Mouse (Mus musculus): Measurements from ENCODE around the gene Zfp592. TPM values are rescaled to one million over a fixed set of nuclear protein-coding genes. Genes with fewer than 3 reads are reported as not detected.

Zfp592 gene
- total and polyA plus RNA-seq, 3 experiments, result 12.9 to 33.0 TPM; not detected in 1

DNA sequence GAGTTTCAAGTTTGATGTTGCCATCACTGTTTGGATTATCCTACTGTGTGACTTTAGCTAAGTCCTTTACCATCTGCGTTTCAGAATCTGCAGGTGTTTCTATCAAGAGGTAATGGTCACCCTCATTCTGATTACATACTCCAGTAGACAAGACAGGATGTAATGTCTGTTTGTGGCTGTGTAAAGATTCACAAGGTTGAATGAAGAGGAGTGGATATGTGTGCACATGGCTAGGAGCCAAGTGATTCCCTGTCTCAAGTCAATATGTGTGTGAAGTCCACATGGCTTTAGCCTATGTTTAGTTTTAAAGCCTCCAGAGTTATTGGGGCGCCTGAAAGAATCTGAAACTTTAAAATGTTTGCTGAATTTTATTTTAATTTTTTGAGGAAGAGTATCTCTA is 6.1 kb downstream of the Zfp592 start (continued):
- TF ChIP-seq TBP (IDR thresholded peaks at IDR 0.05; ENCODE audit: low read depth, low read length) (no peak), JUND (IDR thresholded peaks at IDR 0.05; ENCODE audit: low read depth, low read length) (no peak)

DNA sequence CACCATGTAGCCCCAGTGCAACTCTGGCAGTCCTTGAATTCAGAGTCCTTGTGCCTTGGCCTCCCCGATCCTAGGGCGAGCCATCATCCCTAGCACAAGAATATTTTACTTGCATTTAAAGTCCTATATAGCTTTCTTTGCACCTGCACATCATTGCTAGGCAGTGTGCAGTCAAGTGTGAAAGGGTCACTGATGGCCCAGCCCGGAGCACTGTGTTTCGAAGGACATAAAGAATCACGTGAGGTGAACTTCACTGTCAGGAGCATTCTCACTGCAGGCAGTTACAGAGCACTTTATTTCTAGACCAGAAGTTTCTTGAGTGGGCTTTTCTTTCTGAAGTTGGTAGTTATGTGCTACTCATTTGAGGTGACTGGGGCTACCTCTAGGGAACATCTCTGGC is 8.4 kb downstream of the Zfp592 start:
- H3K4me1 ChIP-seq (ENCODE audit: control insufficient read depth in 1 of 2, insufficient read depth in 2 of 2, low read length in 2 of 2), result peaks cover 21 to 28% of the 10 kb centered on the region in 2 experiments
- H3K79me2 ChIP-seq (ENCODE audit: control insufficient read depth, insufficient read depth, low read length, poor library complexity), result peaks cover 61% of the 10 kb centered on the region
- H3K9me3 ChIP-seq (replicated peaks; ENCODE audit: insufficient read depth, low read length), result no peaks in the 10 kb centered on the region
- TF ChIP-seq UBTF (IDR thresholded peaks at IDR 0.05; ENCODE audit: borderline replicate concordance, insufficient read depth, low read depth, low read length) (no peak), ZC3H11A (IDR thresholded peaks at IDR 0.05; ENCODE audit: low read depth, low read length) (no peak), BHLHE40 (IDR thresholded peaks at IDR 0.05; ENCODE audit: borderline replicate concordance, low read depth, low read length) (no peak), MXI1 (IDR thresholded peaks at IDR 0.05; ENCODE audit: low read depth, low read length) (no peak), USF2 (IDR thresholded peaks at IDR 0.05; ENCODE audit: borderline replicate concordance in 1 of 2, insufficient read depth in 1 of 2, low read depth in 1 of 2, low read length in 2 of 2) (no peak), POLR2A (IDR thresholded peaks at IDR 0.05; ENCODE audit: control insufficient read depth in 1 of 2, insufficient read depth in 1 of 2, low read depth in 1 of 2, low read length in 2 of 2, poor library complexity in 1 of 2) (no peak), MAZ (IDR thresholded peaks at IDR 0.05; ENCODE audit: low read depth, low read length) (no peak), SIN3A (IDR thresholded peaks at IDR 0.05; ENCODE audit: low read length) (no peak), E2F4 (IDR thresholded peaks at IDR 0.05; ENCODE audit: borderline replicate concordance, low read depth, low read length) (no peak), TBP (IDR thresholded peaks at IDR 0.05; ENCODE audit: low read depth, low read length) (no peak), MEF2A (IDR thresholded peaks at IDR 0.05; ENCODE audit: extremely low read depth, insufficient replicate concordance, low read depth, low read length, poor library complexity, severe bottlenecking) (no peak), SMC3 (IDR thresholded peaks at IDR 0.05; ENCODE audit: low read depth, low read length) (no peak)
- peaks cover 6 to 32% of the 10 kb centered on the region in 2 experiments for H3K36me3 ChIP-seq (ENCODE audit: control insufficient read depth in 1 of 2, insufficient read depth in 2 of 2, low read length in 2 of 2)
- no peak overlapping the region for H3K9ac ChIP-seq (ENCODE audit: control insufficient read depth, low read depth, low read length, poor library complexity, severe bottlenecking)
- H3K27ac ChIP-seq (ENCODE audit: control insufficient read depth, low read depth, low read length), result no peak overlapping the region
- no peak for DNase-seq (ENCODE audit: low read depth, low spot score)
- H3K27me3 ChIP-seq (ENCODE audit: control insufficient read depth in 1 of 2, insufficient read depth in 2 of 2, low read length in 2 of 2), result no peaks in the 10 kb centered on the region
- no peak overlapping the region for H3K4me3 ChIP-seq (ENCODE audit: control insufficient read depth in 1 of 2, insufficient read depth in 1 of 2, low read depth in 2 of 2, low read length in 2 of 2)

DNA sequence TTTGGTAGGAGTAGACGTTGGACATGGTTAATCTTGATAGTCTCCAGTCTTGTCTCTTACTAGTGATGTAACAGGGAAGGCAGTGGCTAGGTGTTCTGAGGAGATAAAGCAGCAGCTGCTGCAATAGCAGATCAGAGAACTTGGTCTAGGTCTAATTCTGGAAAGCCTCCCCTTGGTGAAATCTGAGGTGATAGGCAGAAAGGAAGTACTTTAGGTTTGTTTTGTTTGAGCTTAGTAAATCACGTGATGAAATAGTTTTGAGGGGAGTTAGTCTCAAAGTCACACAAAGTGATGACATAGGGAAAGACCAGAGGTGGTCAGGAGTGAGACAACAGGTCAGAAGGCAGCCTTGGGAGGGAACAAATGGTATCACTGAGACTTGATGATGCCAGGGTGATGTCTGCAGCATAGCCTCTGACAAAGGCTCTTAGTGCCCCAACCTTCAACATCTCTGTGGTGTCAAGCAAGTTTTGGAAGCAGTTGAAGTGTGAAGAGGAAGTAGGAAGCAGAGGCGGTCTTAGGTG is 11.1 kb downstream of the Zfp592 start:
- H3K4me1 ChIP-seq (ENCODE audit: control insufficient read depth in 1 of 2, insufficient read depth in 2 of 2, low read length in 2 of 2), result peaks cover 11 to 12% of the 10 kb centered on the region in 2 experiments
- TF ChIP-seq TCF12 (IDR thresholded peaks at IDR 0.05; ENCODE audit: low read depth, low read length) (peak; percentile 86), NRF1 (IDR thresholded peaks at IDR 0.05; ENCODE audit: insufficient read depth, low read depth, low read length, poor library complexity, severe bottlenecking) (no peak), SIN3A (IDR thresholded peaks at IDR 0.05; ENCODE audit: low read length) (peak; percentile 79), MAFK (IDR thresholded peaks at IDR 0.05; ENCODE audit: borderline replicate concordance, low read depth, low read length) (peak; percentile 14; the same call in 1 of the 2 replicates), MXI1 (IDR thresholded peaks at IDR 0.05; ENCODE audit: low read depth, low read length) (peak; percentile 63; the same call in 1 of the 2 replicates), POLR2AphosphoS2 (IDR thresholded peaks at IDR 0.05; ENCODE audit: low read length) (no peak), RCOR1 (IDR thresholded peaks at IDR 0.05; ENCODE audit: low read depth, low read length) (peak; percentile 94), SMC3 (IDR thresholded peaks at IDR 0.05; ENCODE audit: low read depth, low read length) (no peak), NELFE (IDR thresholded peaks at IDR 0.05; ENCODE audit: low read depth, low read length) (no peak), MYC (IDR thresholded peaks at IDR 0.05; ENCODE audit: low read depth, low read length) (no peak), ZKSCAN1 (IDR thresholded peaks at IDR 0.05; ENCODE audit: low read depth, low read length) (no peak), E2F4 (IDR thresholded peaks at IDR 0.05; ENCODE audit: borderline replicate concordance, low read depth, low read length) (no peak), BHLHE40 (IDR thresholded peaks at IDR 0.05; ENCODE audit: borderline replicate concordance, low read depth, low read length) (peak; percentile 82), GABPA (IDR thresholded peaks at IDR 0.05; ENCODE audit: low read depth, low read length) (no peak), KAT2A (conservative IDR thresholded peaks at IDR 0.05; ENCODE audit: low read depth, low read length) (no peak), MAX (IDR thresholded peaks at IDR 0.05; ENCODE audit: low read length) (0 out of 2 replicates have a peak, but pooled peaks have one; percentile 36), POLR2A (IDR thresholded peaks at IDR 0.05; ENCODE audit: control insufficient read depth in 1 of 2, insufficient read depth in 1 of 2, low read depth in 1 of 2, low read length in 2 of 2, poor library complexity in 1 of 2) (no peak), HCFC1 (IDR thresholded peaks at IDR 0.05; ENCODE audit: low read depth, low read length) (peak; percentile 51; the same call in 1 of the 2 replicates), USF2 (IDR thresholded peaks at IDR 0.05; ENCODE audit: borderline replicate concordance in 1 of 2, insufficient read depth in 1 of 2, low read depth in 1 of 2, low read length in 2 of 2) (peak in 1 of 2 experiments; percentile 53; a peak in 1 of 4 replicates), EP300 (IDR thresholded peaks at IDR 0.05; ENCODE audit: low read depth in 1 of 2, low read length in 2 of 2) (peak; percentile 80 to 83)

More for the DNA sequence above, 11.1 kb downstream of the Zfp592 start:
- Histone ChIP-seq H3K9me3 (replicated peaks; ENCODE audit: insufficient read depth, low read length) (no peaks in the 10 kb centered on the region), H3K27ac (ENCODE audit: control insufficient read depth, low read depth, low read length) (no peak overlapping the region), H3K4me3 (ENCODE audit: control insufficient read depth in 1 of 2, insufficient read depth in 1 of 2, low read depth in 2 of 2, low read length in 2 of 2) (no peak overlapping the region), H3K36me3 (ENCODE audit: control insufficient read depth in 1 of 2, insufficient read depth in 2 of 2, low read length in 2 of 2) (peaks cover 4 to 16% of the 10 kb centered on the region in 2 experiments), H3K9ac (ENCODE audit: control insufficient read depth, low read depth, low read length, poor library complexity, severe bottlenecking) (no peak overlapping the region), H3K27me3 (ENCODE audit: control insufficient read depth in 1 of 2, insufficient read depth in 2 of 2, low read length in 2 of 2) (no peaks in the 10 kb centered on the region), H3K79me2 (ENCODE audit: control insufficient read depth, insufficient read depth, low read length, poor library complexity) (peaks cover 50% of the 10 kb centered on the region)
- peak; percentile 79 for DNase-seq (ENCODE audit: low read depth, low spot score)

Data from MEL (cell line).